Mouse (Mus musculus) right cerebral cortex, postnatal 10 days (tissue): ENCODE measurements at regions not wholly inside any gene's neighbourhood (a gene's known extent, or its start where the extent isn't known, plus 50 kb on each side); places are given as distances from the start of the nearest gene placed in this dataset.
A peak's percentile ranks its signal among the peaks of the same experiment; 100 is the strongest.
"Not testable (repeated sequence)": the region's sequence is repeated elsewhere in the genome, so short reads cannot be mapped to it uniquely, and the experiment has no call there.

Source experiments
- DNase-seq, 2 experiments: peaks; one replicate each; pipeline ENCODE4 v3.0.0; 2021; ENCODE audit warnings: low spot score in 2 of 2

DNA sequence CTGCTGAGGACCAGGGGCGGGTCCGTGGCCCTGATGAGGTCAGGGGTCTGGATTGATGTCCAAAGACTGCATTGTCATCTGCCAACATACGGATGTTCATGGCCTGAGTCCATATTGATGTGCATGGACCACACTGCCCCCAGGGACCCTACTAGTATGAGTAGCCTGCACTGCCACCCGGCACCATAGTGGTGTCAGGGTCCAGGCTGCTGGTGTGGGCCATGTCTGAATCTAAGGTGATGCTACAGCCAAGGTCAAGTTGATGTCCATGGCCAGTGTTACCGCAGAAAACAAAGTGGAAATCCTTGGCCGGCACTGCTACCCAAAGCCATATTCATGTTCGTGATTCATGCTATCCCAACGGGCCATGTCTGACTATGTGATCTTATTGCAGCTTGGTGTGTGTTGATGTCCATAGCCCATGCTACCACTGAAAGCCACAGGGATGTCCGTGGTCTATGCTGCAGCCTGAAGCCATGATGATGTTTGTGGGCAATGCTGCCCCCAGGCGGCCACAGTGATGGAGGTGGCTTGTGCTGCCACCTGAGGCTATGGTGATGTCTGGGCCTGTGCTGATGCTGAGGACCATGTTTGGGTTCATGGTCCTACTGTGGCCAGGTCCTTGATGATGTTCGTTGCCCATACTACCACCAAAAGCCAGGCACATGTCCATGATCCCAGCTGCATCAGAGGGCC lies 130.5 kb downstream of the Iqub start:
- DNase-seq = no peak

- DNase-seq = no peak
Measured at GRCm38 (mm10) chr6:24379859-24380258, 135.0 kb downstream of the Iqub start.

DNA sequence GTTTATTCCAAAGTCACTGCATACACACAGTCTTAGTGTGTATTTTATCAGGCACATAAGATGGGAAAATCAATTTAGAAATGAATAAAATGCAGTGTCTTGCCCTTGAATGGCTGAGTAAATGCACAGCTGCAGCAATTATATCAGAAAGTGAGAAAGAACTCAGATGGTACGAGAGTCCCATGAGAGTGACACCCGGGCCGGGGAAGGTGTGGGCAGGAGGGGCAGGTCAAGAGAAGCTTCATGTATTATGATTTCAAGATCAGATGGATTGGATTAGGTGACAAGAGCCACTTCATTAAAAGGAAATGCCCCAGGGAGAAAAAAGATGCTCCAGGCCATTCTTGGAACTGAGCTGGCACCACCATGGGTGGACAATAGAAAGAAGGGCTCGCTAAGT lies 138.1 kb downstream of the Iqub start:
- DNase-seq = no peak

GRCm38 (mm10) chr6:24373161-24373560 lies 141.7 kb downstream of the Iqub start:
- DNase-seq = no peak

DNA sequence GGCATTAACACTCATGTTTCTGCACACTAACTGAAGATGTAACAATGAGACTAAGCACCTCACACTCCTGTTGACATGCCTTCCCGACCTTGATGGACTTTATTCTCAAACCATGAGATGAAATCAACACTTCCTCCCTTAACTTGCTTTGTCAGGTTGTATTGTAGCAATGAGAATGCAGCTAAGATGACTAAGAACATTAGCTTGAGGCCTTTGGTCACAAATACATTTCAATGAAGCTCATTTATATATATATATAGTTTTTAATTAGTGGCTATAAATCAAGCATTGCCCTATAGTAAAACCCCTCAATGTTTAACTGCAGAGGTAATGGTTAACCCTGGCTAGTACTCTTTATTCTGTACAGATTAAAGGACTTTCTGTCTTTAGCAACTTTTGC lies 143.2 kb downstream of the Iqub start:
- no peak for DNase-seq

- peak; percentile 52 to 57 for DNase-seq
Measured at GRCm38 (mm10) chr6:24350882-24351281, 164.0 kb downstream of the Iqub start.

- DNase-seq = no peak
Measured at GRCm38 (mm10) chr6:24348481-24349062, 166.3 kb downstream of the Iqub start.

DNA sequence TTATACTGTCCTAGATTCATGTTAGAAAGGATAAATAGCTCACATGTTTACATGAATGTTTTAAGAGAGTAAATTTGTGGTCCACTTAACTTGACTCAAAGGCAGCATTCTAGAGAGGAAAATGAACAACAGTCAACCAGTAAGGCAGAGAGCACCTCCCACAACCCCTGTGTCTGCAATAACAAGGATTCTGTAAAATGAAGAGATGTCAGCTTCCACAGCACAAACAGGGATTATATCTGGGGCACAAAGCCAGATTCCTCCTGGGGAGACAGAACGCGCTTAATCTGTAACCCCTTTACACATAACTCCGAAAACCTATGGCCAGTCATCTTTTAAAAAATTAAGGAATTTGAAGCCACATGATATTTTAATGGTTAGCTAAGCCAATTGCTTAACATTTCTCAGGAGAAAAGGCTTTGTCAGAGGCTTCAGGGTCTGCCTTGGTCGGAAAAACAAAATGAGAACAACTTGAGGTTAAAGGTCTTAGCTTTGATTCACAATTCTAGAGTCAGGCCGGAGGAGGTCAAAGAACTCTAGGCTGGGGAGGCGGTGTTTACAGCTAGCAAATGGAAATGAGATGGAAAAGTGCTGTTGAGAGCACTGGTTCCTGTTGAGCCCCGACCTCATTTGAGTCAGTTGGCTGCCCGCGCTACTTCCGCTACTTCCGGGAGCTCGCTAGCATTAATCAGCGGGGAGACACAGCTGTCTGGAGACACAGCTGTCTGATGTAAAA lies 167.0 kb downstream of the Iqub start:
- no peak for DNase-seq

DNA sequence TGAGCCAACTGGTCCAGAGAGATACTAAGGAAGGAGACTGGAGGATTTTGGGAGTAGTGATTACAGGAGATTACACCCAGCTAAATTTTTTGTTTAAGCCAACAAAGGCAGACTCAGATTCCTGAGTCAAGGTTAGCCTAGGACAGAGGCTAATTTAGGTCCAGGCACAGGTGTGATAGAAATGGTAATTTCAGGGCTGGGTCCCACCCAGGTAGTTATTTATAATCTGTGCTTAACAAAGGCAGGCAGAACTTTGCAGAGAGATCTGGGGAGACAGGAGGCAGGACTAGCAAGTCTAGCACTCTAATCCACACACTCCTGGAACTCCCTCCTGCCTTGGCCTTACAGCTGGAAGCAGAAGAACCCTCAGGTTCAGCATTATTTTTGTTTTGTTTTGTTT lies 172.4 kb downstream of the Iqub start:
- no peak for DNase-seq

- no peak for DNase-seq
Measured at GRCm38 (mm10) chr6:24342056-24342455, 172.8 kb downstream of the Iqub start.

GRCm38 (mm10) chr6:24340107-24340506 lies 172.2 kb upstream of the Slc13a1 start:
- not testable (repeated sequence) for DNase-seq

GRCm38 (mm10) chr6:24325215-24325614 lies 157.3 kb upstream of the Slc13a1 start:
- DNase-seq = peak; percentile 26 to 43

- peak in 1 of 2 experiments; percentile 33 for DNase-seq
Measured at GRCm38 (mm10) chr6:24324718-24325117, 156.8 kb upstream of the Slc13a1 start.

DNA sequence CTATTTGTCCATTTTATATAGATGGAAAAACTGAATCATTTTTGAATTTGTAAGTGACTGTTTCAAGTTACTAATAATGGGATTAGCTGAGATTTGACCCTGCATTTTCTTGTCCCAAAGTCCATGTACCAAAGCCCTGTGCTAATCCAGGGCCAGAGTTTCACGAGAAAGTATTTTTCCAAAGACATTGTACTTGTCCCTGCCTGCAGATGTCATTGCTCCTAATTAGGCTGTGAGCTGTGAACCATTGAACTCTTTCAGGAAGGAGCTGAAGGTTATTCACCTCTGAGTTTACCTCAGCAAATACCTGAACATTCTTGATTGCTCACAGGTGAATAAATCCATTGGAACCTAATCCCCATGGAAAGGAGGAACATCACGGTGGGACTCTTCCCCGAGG lies 154.5 kb upstream of the Slc13a1 start:
- no peak for DNase-seq

DNA sequence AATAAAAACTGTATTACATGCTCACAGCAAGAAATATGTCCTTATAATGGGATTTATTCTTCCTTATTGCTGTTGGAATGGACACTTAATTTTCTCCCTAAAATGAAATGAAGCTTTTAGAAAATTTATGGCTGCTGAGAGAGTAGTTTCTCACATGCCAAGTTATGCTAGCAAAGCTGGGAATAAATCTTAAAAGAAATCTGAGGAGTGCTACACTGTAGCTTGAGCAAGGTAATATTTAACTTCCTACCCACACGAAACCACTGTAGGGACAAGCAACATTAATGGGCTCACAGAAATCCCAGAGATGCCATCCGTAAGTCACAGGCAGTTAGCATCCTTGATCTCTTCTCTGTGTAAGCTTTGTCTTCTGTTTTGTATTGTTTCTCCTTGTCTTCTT lies 151.0 kb upstream of the Slc13a1 start:
- DNase-seq = no peak

- DNase-seq = no peak
Measured at GRCm38 (mm10) chr6:24310675-24311074, 142.8 kb upstream of the Slc13a1 start.

- no peak for DNase-seq
Measured at GRCm38 (mm10) chr6:24309810-24310209, 141.9 kb upstream of the Slc13a1 start.

GRCm38 (mm10) chr6:24301681-24302080 lies 133.8 kb upstream of the Slc13a1 start:
- no peak for DNase-seq

- no peak for DNase-seq
Measured at GRCm38 (mm10) chr6:24301146-24301545, 133.3 kb upstream of the Slc13a1 start.

- DNase-seq = no peak
Measured at GRCm38 (mm10) chr6:24298562-24299212, 130.8 kb upstream of the Slc13a1 start.

DNA sequence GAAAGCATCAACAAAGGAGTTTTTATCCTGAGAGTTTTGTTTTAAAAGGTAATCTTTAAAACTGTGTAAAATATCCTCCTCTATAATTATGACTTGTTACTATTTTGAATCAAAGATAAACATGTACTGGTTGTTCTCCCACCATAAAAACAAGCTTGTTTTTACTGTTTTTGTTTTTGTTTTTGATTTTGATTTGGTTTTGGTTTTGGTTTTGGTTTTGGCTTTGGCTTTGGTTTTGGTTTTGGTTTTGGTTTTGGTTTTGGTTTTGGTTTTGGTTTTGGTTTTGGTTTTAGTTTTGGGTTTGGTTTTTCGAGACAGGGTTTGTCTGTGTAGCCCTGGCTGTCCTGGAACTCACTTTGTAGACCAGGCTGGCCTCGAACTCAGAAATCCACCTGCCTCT lies 120.9 kb upstream of the Slc13a1 start:
- not testable (repeated sequence) for DNase-seq

- DNase-seq = no peak
Measured at GRCm38 (mm10) chr6:24272821-24273220, 104.9 kb upstream of the Slc13a1 start.
